Mouse (Mus musculus) testis, adult 2 months (tissue): ENCODE measurements around the gene Brpf1. TPM values are rescaled to one million over a fixed set of nuclear protein-coding genes. Genes with fewer than 3 reads are reported as not detected.

ENCODE experiments used
- H3K27ac ChIP-seq: fragments of 200-500 bp; 2 replicates; pipeline ENCODE4 v1.5.1; 2012; ENCODE audit warnings: low read depth, low read length; ENCODE audit not compliant: control insufficient read depth, insufficient read depth
- H3K27me3 ChIP-seq: fragments of 200-500 bp; 2 replicates; pipeline ENCODE4 v1.6.1; 2012; ENCODE audit warnings: mild to moderate bottlenecking, low read length, moderate library complexity; ENCODE audit not compliant: control insufficient read depth, insufficient read depth
- H3K36me3 ChIP-seq: fragments of 200-500 bp; 2 replicates; pipeline ENCODE4 v1.6.1; 2012; ENCODE audit warnings: mild to moderate bottlenecking, low read length; ENCODE audit not compliant: control insufficient read depth, insufficient read depth
- H3K4me1 ChIP-seq: fragments of 200-500 bp; 2 replicates; pipeline ENCODE4 v1.6.1; 2012; ENCODE audit warnings: low read length; ENCODE audit not compliant: control insufficient read depth, insufficient read depth
- H3K4me3 ChIP-seq: fragments of 200-500 bp; 2 replicates; pipeline ENCODE4 v1.5.1; 2012; ENCODE audit warnings: low read depth, mild to moderate bottlenecking, low read length, moderate library complexity, mixed read lengths; ENCODE audit not compliant: control insufficient read depth
- CTCF ChIP-seq: fragments of 200-500 bp; IDR thresholded peaks from 2 replicates; pipeline ENCODE4 v1.5.1; 2012; ENCODE audit warnings: low read depth, mild to moderate bottlenecking, inconsistent platforms, low read length, moderate library complexity; ENCODE audit not compliant: control insufficient read depth, insufficient read depth, insufficient replicate concordance
- POLR2A ChIP-seq: fragments of 200-500 bp; IDR thresholded peaks from 2 replicates; pipeline ENCODE4 v1.6.1; 2012; ENCODE audit warnings: low read depth, mild to moderate bottlenecking, inconsistent platforms, low read length, moderate library complexity; ENCODE audit not compliant: control insufficient read depth
- polyA plus RNA-seq: library from polyadenylated mRNA; depleted of rRNA; stranded (reverse); fragments of >200 nt; gene quantifications from 2 replicates; pipeline ENCODE4 v1.2.3, GENCODE M21; 2012; rRNA removed

Gene Brpf1
- polyA plus RNA-seq: 11.7 and 12.4 TPM in 2 replicates

DNA sequence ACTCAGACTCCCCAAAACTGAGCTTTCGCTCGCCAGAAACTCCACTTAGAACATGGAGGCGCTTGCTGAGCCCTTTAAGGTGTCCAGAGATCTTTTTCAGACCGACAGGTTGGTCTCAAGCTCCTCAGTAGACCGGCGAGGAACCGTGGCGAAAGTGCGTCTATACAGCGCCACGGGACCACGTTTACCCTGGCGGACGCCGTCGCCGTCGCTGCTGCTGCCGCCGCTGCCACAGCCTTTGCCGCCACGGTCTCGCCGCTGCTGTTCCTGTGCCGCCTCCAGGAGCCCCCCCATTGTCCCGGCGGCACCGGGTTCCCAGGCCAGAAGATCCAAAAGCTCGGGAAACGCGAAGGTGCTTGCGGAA, at the start of gene Brpf1:
TSS of gene Brpf1 (plus strand) at position 152 of the 364 bp plus-strand sequence.
- Histone ChIP-seq H3K27me3 (no peaks in the 10 kb centered on the region), H3K36me3 (no peaks in the 10 kb centered on the region), H3K27ac (peak within 1 kb of the TSS; percentile 100), H3K4me1 (peaks cover 2% of the 10 kb centered on the region; the same call in 1 of the 2 replicates), H3K4me3 (peak within 1 kb of the TSS; percentile 98)
- TF ChIP-seq CTCF (no peak), POLR2A (peak; percentile 57)

DNA sequence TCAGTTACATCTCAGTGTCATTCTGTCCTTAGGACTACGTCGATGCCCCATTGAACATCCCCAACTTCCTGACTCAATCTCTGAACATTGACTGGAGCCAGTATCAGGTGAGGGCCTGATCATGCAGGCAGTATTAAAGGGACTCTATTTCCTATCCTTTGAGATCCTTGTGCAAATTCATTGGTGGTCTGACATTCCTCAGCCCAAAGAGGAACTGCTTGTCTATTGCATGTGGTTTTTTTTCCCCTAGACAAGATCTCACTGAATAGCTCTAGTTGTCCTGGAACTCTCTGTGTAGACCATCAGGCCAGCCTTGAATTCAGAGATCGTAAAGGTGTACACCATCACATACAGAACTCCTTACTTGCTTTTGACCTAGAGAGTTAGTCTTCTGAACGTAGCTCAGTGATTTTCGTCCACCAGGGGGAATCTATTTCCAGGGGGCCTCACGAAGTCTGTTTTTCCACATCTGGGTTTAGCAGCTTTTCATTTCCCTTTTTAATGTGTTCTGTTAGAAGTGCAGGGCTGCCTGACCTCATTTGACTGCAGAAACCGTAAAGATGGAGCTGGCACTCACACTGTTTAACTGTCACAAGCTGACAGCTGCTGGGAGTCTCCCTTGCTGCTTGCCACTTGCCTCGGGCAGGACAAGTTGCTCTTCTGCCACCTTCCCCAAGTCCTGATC, 45.6 kb upstream of the Brpf1 start:
- TF ChIP-seq POLR2A: no peak
- H3K4me1 ChIP-seq: no peaks in the 10 kb centered on the region
- H3K27ac ChIP-seq: no peak overlapping the region
- H3K36me3 ChIP-seq: no peaks in the 10 kb centered on the region
- H3K27me3 ChIP-seq: no peaks in the 10 kb centered on the region
- H3K4me3 ChIP-seq: no peak overlapping the region

DNA sequence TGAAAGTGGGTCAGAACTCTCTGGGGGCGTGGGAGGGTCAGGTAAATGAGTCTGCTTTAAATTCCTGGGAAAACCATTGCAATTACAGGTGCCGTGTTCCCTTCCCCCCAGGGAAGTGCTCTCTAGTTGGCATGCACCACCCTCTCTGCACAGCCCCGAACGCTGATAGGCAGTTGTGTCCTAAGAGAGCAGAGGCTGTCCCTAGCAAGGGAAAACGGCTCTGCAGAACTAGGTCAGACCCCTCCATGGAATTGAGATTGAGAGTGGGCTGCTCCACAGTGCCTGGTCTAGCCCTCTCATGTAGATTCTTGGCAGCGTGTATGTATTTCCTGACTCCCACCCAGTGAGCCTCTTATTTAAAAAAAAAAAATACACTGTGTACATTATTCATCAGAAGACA, 43.4 kb upstream of the Brpf1 start:
- Histone ChIP-seq H3K4me1 (no peaks in the 10 kb centered on the region), H3K27ac (no peak overlapping the region), H3K27me3 (no peaks in the 10 kb centered on the region), H3K36me3 (no peaks in the 10 kb centered on the region), H3K4me3 (no peak overlapping the region)
- TF ChIP-seq POLR2A (no peak), CTCF (no peak)

DNA sequence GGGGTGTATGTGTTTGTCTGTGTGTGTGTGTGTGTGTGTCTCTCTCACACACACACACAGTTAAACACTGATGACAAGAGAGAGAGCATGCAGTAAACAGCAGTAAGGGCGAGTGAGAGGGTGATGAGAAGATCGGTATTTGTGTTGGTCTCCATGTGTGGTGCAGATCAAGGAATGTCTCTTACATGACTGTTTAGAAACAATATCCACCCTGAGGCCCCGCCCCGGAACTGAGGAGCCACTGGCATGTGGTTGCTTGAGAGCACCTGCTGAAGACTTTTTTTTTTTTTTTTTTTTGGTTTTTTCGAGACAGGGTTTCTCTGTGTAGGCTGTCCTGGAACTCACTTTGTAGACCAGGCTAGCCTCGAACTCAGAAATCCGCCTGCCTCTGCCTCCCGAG, 42.5 kb upstream of the Brpf1 start:
- no peak for TF ChIP-seq CTCF
- TF ChIP-seq POLR2A: no peak
- Histone ChIP-seq H3K36me3 (no peaks in the 10 kb centered on the region), H3K27ac (no peak overlapping the region), H3K4me1 (no peaks in the 10 kb centered on the region), H3K4me3 (no peak overlapping the region), H3K27me3 (no peaks in the 10 kb centered on the region)

DNA sequence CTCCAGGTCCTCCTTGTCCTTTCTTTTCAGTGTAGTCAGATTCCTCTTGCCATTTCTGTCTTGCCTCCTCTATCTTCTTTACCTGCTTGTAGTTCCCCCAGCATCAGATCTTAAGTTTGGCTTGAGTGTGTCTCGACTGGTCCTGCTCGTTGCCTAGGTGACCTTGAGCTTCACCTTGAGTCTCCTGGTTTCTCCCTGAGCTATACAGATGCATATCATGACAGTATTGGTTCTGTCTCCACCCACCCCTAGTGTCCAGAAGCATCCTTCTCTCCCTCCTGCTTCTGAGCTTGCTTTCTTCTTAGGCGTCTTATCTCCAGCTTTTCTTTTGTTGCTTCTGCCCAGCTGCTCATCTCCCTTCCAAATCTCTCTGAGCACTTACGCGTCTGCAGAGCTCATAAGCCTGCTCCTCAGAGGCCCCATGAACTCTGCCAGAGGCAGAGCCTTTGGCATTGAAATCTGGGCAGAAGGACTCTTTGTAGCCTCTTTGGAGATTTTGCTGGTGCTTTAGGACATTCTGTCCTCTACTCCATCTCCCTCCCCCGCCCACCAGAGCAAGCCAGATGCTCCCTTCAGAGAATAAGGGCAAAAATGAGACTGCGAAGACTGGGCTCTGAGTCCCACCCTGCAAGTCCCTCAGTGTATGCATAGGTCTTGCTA, 39.8 kb upstream of the Brpf1 start:
- peaks cover 1% of the 10 kb centered on the region; the same call in 1 of the 2 replicates for H3K36me3 ChIP-seq
- no peaks in the 10 kb centered on the region for H3K27me3 ChIP-seq
- H3K4me1 ChIP-seq: no peaks in the 10 kb centered on the region
- no peak for TF ChIP-seq CTCF
- TF ChIP-seq POLR2A: no peak
- no peak overlapping the region for H3K4me3 ChIP-seq
- H3K27ac ChIP-seq: no peak overlapping the region; the same call in 1 of the 2 replicates

DNA sequence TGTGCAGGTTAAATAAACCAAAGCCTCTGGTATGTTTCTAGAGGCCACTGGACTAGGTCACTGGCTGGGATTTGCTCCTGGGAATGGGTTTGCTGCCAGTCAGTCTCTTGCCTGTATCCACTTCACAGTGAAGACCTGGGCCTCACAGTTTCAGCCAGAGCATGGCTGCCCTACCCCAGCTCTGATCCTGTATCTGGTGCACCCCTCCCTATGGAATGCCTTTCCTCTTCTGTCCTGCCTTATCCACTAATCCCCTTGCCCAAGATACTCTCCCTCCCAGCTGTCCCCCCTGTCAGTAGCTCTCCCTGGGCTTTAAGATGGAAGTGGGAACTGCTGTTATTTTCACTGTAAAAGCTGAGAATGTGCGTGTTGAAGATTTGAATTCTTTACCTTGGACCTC, 38.9 kb upstream of the Brpf1 start:
- H3K4me3 ChIP-seq: no peak overlapping the region
- H3K4me1 ChIP-seq: no peaks in the 10 kb centered on the region
- H3K27me3 ChIP-seq: no peaks in the 10 kb centered on the region
- peaks cover 1% of the 10 kb centered on the region; the same call in 1 of the 2 replicates for H3K36me3 ChIP-seq
- H3K27ac ChIP-seq: no peak overlapping the region
- TF ChIP-seq POLR2A (no peak), CTCF (no peak)

DNA sequence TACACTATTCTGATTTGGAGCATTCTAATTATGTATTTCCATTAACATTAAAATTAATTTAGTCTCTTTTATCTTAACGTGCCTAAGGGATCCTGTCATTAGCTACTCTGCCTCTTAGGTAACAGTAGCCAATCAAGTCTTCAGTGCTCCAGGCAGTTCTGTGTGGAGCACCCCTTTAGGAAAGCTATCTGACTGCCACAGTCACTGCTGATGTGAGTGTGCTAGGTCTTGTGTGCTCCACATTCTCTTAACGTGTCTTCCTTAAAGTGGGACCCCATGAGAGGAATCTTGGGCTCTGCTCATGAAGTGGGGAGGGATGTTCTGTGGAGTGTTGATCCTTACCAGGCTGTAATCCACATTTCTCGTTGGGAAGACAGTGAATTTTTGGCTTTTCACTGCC, 34.6 kb upstream of the Brpf1 start:
- no peak overlapping the region for H3K27ac ChIP-seq
- no peaks in the 10 kb centered on the region for H3K4me1 ChIP-seq
- H3K36me3 ChIP-seq: peaks cover 1% of the 10 kb centered on the region; the same call in 1 of the 2 replicates
- H3K27me3 ChIP-seq: no peaks in the 10 kb centered on the region
- TF ChIP-seq POLR2A (no peak), CTCF (no peak)
- H3K4me3 ChIP-seq: no peak overlapping the region

DNA sequence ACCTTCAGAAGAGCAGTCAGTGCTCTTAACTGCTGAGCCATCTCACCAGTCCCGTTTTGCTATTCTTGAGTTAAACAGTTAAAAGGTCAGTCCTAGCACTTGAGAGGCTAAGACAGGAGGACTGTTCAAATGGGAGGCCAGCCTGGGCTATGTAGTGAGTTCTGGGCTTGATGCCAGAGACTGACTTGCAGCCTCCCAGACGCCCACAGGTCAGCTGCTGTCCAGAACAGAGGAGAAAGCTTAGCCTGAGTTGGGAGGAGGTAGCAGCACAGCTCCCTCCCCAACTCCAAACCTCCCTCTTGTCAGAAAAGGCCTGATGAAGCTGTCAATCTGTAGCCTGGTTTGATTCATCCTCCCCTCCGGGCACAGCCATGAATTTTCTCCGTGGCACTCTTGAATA, 30.1 kb upstream of the Brpf1 start:
- H3K36me3 ChIP-seq: no peaks in the 10 kb centered on the region
- H3K4me1 ChIP-seq: no peaks in the 10 kb centered on the region
- no peak for TF ChIP-seq CTCF
- TF ChIP-seq POLR2A: no peak
- no peak overlapping the region for H3K4me3 ChIP-seq
- H3K27me3 ChIP-seq: no peaks in the 10 kb centered on the region
- no peak overlapping the region for H3K27ac ChIP-seq
